Mouse (Mus musculus): Measurements from ENCODE around the gene Pi4k2a. TPM values are rescaled to one million over a fixed set of nuclear protein-coding genes. Genes with fewer than 3 reads are reported as not detected.

The Pi4k2a gene
- total RNA-seq, 2 experiments from 2014 or later: 46.3 to 47.0 TPM

- peak; percentile 98 to 99 for DNase-seq (ENCODE audit: extremely low spot score in 1 of 2, low spot score in 2 of 2)
- intact Hi-C loops (cut with DNase I): no loop called here
Observed at GRCm38 (mm10) chr19:42128787-42129508, 38.7 kb downstream of the Pi4k2a start, which contains the start of gene Avpi1. TSS of gene Avpi1 (minus strand) at chr19:42129059.

- no peak for DNase-seq (ENCODE audit: extremely low spot score in 1 of 2, low spot score in 2 of 2)
- intact Hi-C loops (cut with DNase I): no loop called here
Observed at GRCm38 (mm10) chr19:42129509-42130293, 39.4 kb downstream of the Pi4k2a start.

DNA sequence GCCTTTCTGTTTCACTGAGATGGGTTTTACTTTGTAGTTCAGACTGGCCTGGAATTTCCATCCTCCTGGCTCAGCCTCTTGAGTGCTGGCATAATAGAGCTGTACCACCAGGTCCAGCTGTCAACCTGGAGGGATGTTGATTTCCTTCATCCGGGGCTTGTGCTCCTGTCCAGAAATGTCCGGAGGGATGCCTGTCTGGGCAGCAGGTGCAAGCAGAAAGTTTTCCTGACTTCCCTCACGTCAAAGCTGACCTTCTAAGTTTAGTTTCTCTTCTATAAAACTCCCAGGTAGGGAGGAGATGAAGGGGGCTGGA, 40.0 kb downstream of the Pi4k2a start:
- intact Hi-C loops (cut with DNase I): no loop called here
- no peak for DNase-seq (ENCODE audit: extremely low spot score in 1 of 2, low spot score in 2 of 2)

- intact Hi-C loops (cut with DNase I): no loop called here
- DNase-seq (ENCODE audit: extremely low spot score in 1 of 2, low spot score in 2 of 2): no peak
Observed at GRCm38 (mm10) chr19:42131101-42131500, 40.8 kb downstream of the Pi4k2a start.

GRCm38 (mm10) chr19:42135070-42135469, 44.8 kb downstream of the Pi4k2a start:
- intact Hi-C loops (cut with DNase I): no loop called here
- no peak for DNase-seq (ENCODE audit: extremely low spot score in 1 of 2, low spot score in 2 of 2)

DNA sequence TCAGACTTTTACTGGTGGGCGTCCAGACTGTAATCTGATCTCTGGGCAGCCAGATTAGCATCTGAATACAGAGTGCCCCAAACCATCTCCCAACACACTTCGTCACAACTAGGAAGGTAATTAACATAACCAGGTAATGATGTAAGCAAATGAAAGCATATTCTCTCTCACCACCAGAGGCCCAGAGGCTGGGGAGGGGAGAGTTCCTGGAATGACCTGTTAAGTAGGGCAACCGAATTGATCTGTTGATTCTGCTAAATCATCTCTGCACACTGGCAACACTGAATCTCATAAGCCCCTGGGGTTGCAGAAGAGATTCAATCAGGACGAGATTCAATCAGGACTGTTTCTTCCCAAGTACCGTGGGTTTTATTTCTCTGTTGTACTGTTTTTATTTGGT, 45.9 kb downstream of the Pi4k2a start:
- intact Hi-C loops (cut with DNase I): no loop called here
- DNase-seq (ENCODE audit: extremely low spot score in 1 of 2, low spot score in 2 of 2): no peak

GRCm38 (mm10) chr19:42137167-42137672, 47.0 kb downstream of the Pi4k2a start:
- no peak for DNase-seq (ENCODE audit: extremely low spot score in 1 of 2, low spot score in 2 of 2)
- intact Hi-C loops (cut with DNase I): no loop called here

DNA sequence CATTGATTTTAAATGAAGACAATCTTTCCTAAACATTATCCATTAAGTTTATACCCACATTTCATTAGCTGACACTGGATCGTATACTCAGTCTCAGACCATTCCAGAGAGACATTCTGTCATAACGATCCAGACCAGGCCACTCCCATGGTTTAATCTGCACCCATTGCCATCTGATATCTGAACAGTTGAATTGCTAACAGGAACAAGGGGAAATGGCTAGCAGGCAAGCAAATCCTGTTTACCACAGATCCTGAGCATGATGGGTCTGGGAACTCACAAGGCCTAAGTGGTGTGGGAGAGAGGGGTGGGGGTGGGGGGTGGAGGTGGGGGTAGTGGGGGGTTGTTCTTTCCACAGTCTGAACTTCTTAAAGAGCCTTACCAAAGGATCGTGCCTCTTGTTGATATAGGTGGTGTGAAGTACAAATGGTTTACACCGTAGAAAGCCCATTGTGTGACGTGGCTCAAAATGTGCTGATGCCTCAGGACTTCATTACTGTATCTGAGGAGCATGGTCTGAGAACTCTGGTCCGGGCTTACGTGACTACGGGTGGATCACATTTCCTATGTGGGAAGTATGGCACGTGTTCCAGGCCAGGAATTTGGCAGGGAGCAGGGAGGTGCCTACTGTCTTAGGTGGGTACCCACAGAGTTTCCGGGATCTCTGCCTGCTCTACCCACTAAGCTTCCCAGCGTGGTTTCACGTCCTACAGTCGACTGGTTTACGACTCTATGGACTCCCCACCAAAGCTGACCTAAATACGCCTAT, 48.4 kb downstream of the Pi4k2a start:
- intact Hi-C loops (cut with DNase I): no loop called here
- DNase-seq (ENCODE audit: extremely low spot score in 1 of 2, low spot score in 2 of 2): no peak

DNA sequence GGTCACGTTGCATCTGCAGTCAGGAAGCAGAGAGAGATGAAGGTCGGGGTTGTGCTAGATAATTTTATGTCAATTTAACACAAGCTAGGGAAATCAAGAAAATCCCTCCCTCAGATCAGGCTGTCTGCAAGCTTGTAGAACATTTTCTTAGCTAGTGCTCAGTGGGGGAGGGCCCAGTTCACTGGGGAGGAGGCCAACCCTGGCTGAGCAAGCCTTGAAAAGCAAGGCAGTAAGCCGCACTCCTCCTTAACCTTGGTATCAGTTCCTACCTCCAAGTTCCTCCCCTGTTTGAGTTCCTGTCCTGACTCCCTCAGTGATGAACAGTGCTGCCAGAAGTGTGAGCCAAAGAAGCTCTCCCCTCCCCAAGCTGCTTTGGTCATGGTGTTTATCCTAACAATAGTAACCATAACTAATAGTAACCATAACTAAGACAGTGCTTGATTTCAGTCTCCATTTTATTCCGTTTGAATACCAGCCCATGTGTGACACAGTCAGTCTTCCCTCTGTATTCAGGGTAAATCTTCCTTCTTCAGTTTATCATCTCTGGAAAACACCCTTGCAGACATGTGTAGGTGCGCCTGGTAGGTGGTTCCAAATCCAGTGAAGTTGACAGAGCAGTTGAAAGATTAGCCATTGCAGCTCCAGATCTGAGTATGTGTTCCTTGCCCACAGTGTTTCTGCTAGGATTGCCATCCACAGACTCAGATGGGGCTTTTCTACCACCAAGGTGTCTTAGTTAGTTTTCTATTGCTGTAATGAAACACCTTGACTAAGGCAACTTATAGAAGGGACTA, 49.7 kb downstream of the Pi4k2a start:
- intact Hi-C loops (cut with DNase I): no loop called here
- DNase-seq (ENCODE audit: extremely low spot score in 1 of 2, low spot score in 2 of 2): no peak

- intact Hi-C loops (cut with DNase I): no loop called here
- no peak for DNase-seq (ENCODE audit: extremely low spot score in 1 of 2, low spot score in 2 of 2)
Observed at GRCm38 (mm10) chr19:42141998-42142397, 51.7 kb downstream of the Pi4k2a start.

DNA sequence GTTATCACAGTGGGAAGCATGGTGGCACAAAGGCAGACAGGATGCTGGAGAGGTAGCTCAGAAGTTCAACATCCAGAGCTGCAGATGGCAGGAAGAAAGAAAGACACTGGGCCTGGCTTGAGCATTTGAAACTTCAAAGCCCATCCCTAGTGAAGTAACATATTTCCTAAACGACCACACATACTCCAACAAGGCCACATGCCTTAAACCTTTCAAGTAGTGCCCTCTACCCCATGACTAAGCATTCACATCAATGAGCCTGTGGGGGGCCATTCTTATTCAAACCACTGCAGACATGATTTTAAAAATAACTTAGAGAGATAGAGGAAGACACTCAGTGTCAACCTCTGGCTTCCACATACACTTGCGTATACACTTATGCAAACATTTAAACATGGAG, 52.5 kb downstream of the Pi4k2a start:
- intact Hi-C loops (cut with DNase I): no loop called here
- no peak for DNase-seq (ENCODE audit: extremely low spot score in 1 of 2, low spot score in 2 of 2)

DNA sequence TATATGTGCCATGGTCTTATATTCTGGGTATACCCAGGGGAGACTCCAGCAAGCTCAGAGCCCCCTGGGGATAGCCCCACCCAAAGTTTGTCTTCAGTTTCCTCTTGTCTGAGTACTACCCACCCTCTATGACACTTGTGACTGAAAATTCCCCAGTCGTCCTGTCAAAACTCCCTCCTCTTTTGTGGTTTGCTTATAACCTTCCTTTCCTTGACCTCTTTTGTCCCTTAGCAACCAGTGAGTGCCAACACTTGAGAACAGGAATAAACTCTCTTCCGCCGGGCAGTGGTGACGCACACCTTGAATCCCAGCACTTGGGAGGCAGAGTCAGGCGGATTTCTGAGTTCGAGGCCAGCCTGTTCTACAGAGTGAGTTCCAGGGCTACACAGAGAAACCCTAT, 53.8 kb downstream of the Pi4k2a start:
- DNase-seq (ENCODE audit: extremely low spot score in 1 of 2, low spot score in 2 of 2): no peak
- intact Hi-C loops (cut with DNase I): no loop called here

GRCm38 (mm10) chr19:42144541-42145167, 54.4 kb downstream of the Pi4k2a start:
- peak; percentile 88 to 92 for DNase-seq (ENCODE audit: extremely low spot score in 1 of 2, low spot score in 2 of 2)
- intact Hi-C loops (cut with DNase I): loop anchor here (5.0 kb wide), 1 partner anchor 107 kb away; the partner anchor contains the start of gene Ankrd2

GRCm38 (mm10) chr19:42145210-42145609, 54.9 kb downstream of the Pi4k2a start:
- intact Hi-C loops (cut with DNase I): loop anchor here (5.0 kb wide), 1 partner anchor 108 kb away; the partner anchor contains the start of gene Ankrd2
- DNase-seq (ENCODE audit: extremely low spot score in 1 of 2, low spot score in 2 of 2): no peak

DNA sequence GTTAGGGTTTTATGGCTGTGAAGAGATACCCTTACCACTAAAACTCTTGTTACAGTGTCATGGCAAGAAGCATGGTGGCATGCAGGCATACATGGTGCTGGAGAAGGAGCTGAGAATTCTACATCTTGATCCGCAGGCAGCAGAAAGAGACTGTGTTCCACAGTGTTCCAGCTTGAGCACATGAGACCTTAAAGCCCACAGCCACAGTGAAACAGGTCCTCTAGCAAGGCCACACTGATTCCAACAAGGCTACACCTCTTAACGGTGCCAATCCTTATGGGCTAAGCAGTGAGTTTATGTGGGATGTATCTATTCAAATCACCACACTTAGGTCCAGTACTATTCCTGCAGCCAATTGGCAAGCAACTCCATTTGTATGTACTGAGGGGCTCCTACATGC, 55.5 kb downstream of the Pi4k2a start:
- no peak for DNase-seq (ENCODE audit: extremely low spot score in 1 of 2, low spot score in 2 of 2)
- intact Hi-C loops (cut with DNase I): loop anchor here (5.0 kb wide), 1 partner anchor 108 kb away; the partner anchor contains the start of gene Ankrd2

DNA sequence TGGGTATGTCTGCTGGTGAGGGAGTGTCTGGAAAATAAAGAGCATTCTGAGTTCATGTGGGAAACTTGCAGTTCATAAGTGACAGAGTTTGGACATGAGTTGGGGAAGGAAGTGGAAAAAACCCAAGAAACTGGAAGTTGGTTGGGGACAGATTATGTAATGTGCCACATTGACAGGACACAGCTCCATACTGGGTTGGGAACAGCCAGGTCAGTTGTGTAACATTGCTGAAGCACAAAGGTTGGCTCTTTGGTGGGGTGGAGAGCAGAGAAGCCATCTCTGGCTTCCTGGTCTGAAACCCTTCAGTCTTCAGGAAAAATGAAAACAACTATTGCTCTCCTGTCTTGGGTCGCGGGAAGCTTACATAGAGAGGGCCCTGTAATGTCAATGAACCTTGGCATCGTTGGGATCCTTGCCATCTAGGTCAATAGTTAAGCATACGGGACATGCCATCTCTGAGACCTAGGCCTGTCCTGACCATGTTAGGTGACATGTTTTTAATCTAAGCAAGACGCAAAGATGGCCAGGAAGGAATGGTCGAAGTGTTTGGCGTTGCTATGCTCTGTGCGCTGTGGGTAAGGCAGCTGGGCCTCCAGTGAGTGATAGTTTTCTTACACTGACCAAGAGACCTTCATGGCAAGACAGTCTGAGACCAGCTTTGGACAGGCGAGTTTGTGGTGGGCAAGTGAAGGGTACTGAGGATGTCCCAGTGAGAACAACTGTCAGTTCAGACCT, 56.2 kb downstream of the Pi4k2a start:
- intact Hi-C loops (cut with DNase I): loop anchor here (5.0 kb wide), 1 partner anchor 109 kb away; the partner anchor contains the start of gene Ankrd2
- no peak for DNase-seq (ENCODE audit: extremely low spot score in 1 of 2, low spot score in 2 of 2)

DNA sequence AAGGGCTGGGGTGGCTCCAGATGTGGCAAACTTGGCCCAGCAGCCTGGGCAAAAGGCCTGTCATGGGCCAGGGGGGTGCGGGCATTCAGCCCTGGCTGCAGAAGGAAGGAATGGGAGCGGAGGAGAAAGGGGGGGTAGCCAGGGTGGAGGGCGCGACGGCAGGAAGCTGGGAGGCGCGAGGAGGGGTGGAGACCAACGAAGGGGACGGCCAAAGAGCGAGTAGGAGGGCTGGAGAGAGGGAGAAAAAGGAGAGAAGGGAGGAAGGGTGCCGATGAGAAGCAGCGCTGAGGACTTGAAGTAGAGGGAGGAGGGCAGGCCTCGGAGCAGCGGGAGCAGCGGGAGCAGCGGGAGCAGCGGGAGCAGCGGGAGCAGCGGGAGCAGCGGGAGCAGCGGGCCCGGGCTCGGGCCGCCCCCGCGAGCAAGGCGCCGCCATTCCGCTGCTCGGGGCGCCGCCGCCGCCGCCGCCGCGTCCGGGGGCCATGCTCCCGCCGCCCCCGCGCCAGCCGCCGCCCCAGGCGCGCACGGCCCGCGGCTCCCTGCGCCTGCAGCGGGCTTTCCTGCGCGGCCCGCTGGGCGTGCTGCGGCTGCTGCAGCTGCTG, 57.0 kb downstream of the Pi4k2a start, which contains the start of gene Marveld1:
Marveld1 (plus strand) TSS at position 231 of the 599 bp plus-strand sequence.
- intact Hi-C loops (cut with DNase I): loop anchor here (5.0 kb wide), 1 partner anchor 110 kb away; the partner anchor contains the start of gene Ankrd2
- DNase-seq (ENCODE audit: extremely low spot score in 1 of 2, low spot score in 2 of 2): peak in 1 of 2 experiments; percentile 86
